Mouse (Mus musculus): ENCODE measurements at regions not wholly inside any gene's neighbourhood (a gene's known extent, or its start where the extent isn't known, plus 50 kb on each side); places are given as distances from the start of the nearest gene placed in this dataset.

GRCm38 (mm10) chr12:78119855-78120254 is 74.2 kb upstream of the Gm6657 start:
- TF ChIP-seq POLR2A (IDR thresholded peaks at IDR 0.05; ENCODE audit: borderline replicate concordance, extremely low read depth, low read depth, low read length), result no peak
- no peak for TF ChIP-seq CTCF (IDR thresholded peaks at IDR 0.05; ENCODE audit: insufficient read depth, low read length)

Data from lung, adult 2 months (tissue).